Mouse (Mus musculus) lung, postnatal 0 days (tissue): ENCODE data around the gene Hoxd13. TPM values are rescaled to one million over a fixed set of nuclear protein-coding genes. Genes with fewer than 3 reads are reported as not detected.

ENCODE experiments used
- ATAC-seq: fragments of 200-750 bp; cut with Nextera tagmentation; 2 replicates; pipeline ENCODE4 v1.8.0; 2017; ENCODE audit warnings: moderate library complexity
- DNase-seq: peaks from one replicate; pipeline ENCODE4 v3.0.0-alpha.2; 2016; ENCODE audit warnings: low spot score
- H3K27ac ChIP-seq: fragments of 300-500 bp; sonication (generic); 2 replicates; pipeline ENCODE4 v1.5.1; 2014; ENCODE audit warnings: antibody characterized with exemption, mild to moderate bottlenecking, low read length, mixed read lengths
- H3K27me3 ChIP-seq: fragments of 300-500 bp; sonication (generic); replicated peaks from 2 replicates; pipeline ENCODE4 v1.6.1; 2014; ENCODE audit warnings: low read length, mixed read lengths; ENCODE audit not compliant: insufficient read depth
- H3K36me3 ChIP-seq: fragments of 300-500 bp; sonication (generic); 2 replicates; pipeline ENCODE4 v1.6.1; 2014; ENCODE audit warnings: low read length, mixed read lengths; ENCODE audit not compliant: insufficient read depth
- H3K4me1 ChIP-seq: fragments of 300-500 bp; sonication (generic); 2 replicates; pipeline ENCODE4 v1.6.1; 2014; ENCODE audit warnings: antibody characterized with exemption, low read depth, low read length, mixed read lengths; ENCODE audit not compliant: insufficient read depth
- H3K4me2 ChIP-seq: fragments of 300-500 bp; sonication (generic); replicated peaks from 2 replicates; pipeline ENCODE4 v1.6.1; 2014; ENCODE audit warnings: low read depth, mild to moderate bottlenecking, low read length, moderate library complexity, mixed read lengths
- H3K4me3 ChIP-seq: fragments of 300-500 bp; sonication (generic); 2 replicates; pipeline ENCODE4 v1.5.1; 2014; ENCODE audit warnings: low read depth, low read length
- H3K9ac ChIP-seq: fragments of 300-500 bp; sonication (generic); replicated peaks from 2 replicates; pipeline ENCODE4 v1.6.1; 2014; ENCODE audit warnings: low read depth, mild to moderate bottlenecking
- H3K9me3 ChIP-seq: fragments of 300-500 bp; sonication (generic); 2 replicates; pipeline ENCODE4 v1.6.1; 2016; ENCODE audit warnings: low read length, mixed read lengths
- CTCF ChIP-seq: IDR thresholded peaks from 2 replicates; pipeline ENCODE4 v1.5.1; 2016; ENCODE audit warnings: antibody characterized with exemption, mild to moderate bottlenecking
- EP300 ChIP-seq: IDR thresholded peaks from 2 replicates; pipeline ENCODE4 v1.6.1; 2016; ENCODE audit warnings: antibody characterized with exemption, mild to moderate bottlenecking, control low read depth
- WGBS: fragments of 180-500 bp; shearing (Covaris S2); extraction: QIAGEN DNeasy Blood & Tissue Kit; methylation state at CpG from one replicate; pipeline ENCODE4 v1.1.7; 2014; 5-methylcytosine and 5-hydroxymethylcytosine counted together
- polyA plus RNA-seq: library from polyadenylated mRNA; unstranded; fragments of >200 nt; fragmentation: Nextera tagmentation; extraction: Ambion mirVana; gene quantifications from 2 replicates; pipeline ENCODE4 v1.2.1, GENCODE M21; 2015

Hoxd13 gene
- polyA plus RNA-seq, 1 experiment from 2014 or later: not detected

DNA sequence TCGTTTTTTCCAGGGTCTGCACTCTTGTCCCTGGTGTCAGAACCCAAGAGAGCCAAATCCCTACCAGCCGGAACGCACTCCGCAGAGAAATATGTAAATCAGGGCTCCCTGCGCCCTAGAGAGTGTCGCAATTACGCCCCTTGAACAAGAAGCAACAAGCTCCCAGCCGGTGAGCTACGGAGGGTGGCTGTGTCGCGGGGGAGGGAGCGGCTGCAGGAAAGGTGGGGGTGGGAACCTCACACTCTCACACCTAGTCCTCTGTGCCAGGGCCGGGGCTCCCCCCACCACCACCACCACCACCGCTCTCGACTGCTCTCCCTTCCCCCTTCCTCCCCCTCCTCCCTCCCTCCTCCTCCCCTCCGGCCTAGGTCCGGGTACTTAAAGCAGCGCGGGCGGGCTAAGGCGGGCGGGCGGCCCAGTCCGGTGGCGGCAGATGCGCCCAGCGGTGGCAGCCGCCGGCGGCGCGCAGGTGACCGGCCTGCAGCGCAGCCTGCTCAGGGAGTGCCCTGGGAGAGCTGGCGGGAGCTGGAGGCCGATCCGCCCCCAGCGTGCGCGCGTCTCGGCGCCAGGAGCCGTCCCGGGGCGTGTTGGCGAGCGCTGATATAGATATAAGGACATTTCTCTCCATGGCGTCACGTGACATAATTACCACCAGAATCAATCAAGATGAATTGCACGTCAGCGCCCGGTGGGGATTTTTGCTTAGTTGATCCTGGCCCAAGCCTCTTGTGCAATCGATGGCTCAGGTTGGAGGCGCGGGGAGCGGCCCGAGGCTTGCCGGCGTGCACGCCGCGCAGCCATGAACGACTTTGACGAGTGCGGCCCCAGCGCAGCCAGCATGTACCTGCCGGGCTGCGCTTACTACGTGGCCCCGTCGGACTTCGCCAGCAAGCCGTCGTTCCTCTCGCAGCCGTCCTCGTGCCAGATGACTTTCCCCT, 13.8 kb downstream of the Hoxd13 start:
- peak; percentile 21; the same call in 1 of the 2 replicates for ATAC-seq
- DNase-seq: no peak
- Histone ChIP-seq H3K9ac (no peak overlapping the region), H3K27ac (no peak overlapping the region), H3K27me3 (peaks cover 88% of the 10 kb centered on the region), H3K4me1 (peaks cover 5% of the 10 kb centered on the region; the same call in 1 of the 2 replicates), H3K4me2 (peak overlapping the region; percentile 48), H3K9me3 (no peaks in the 10 kb centered on the region), H3K4me3 (peak overlapping the region; percentile 28; the same call in 1 of the 2 replicates), H3K36me3 (no peaks in the 10 kb centered on the region)
- WGBS: 4% methylated on average over 55 of the region's 78 CpGs
- no peak for TF ChIP-seq EP300
- TF ChIP-seq CTCF: no peak

DNA sequence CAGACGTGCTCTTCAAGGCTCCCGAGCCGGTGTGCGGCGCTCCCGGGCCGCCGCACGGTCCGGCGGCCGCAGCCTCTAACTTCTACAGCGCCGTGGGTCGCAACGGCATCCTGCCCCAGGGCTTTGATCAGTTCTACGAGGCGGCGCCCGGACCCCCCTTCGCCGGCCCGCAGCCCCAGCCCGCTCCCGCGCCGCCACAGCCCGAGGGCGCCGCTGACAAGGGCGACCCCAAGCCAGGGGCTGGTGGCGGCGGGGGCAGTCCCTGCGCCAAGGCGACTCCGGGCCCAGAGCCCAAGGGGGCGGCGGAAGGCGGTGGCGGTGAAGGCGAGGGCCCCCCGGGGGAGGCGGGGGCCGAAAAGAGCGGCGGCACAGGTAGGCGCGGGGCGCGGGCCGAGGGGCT, 14.7 kb downstream of the Hoxd13 start:
- Histone ChIP-seq H3K4me2 (peak overlapping the region; percentile 48), H3K9me3 (no peaks in the 10 kb centered on the region), H3K9ac (no peak overlapping the region), H3K36me3 (no peaks in the 10 kb centered on the region), H3K27me3 (peaks cover 90% of the 10 kb centered on the region), H3K4me1 (peaks cover 5% of the 10 kb centered on the region; the same call in 1 of the 2 replicates), H3K4me3 (peak overlapping the region; percentile 28), H3K27ac (no peak overlapping the region)
- ATAC-seq: no peak
- no peak for TF ChIP-seq EP300
- TF ChIP-seq CTCF: no peak
- under 1% methylated on average over 34 of the region's 51 CpGs for WGBS
- DNase-seq: no peak

DNA sequence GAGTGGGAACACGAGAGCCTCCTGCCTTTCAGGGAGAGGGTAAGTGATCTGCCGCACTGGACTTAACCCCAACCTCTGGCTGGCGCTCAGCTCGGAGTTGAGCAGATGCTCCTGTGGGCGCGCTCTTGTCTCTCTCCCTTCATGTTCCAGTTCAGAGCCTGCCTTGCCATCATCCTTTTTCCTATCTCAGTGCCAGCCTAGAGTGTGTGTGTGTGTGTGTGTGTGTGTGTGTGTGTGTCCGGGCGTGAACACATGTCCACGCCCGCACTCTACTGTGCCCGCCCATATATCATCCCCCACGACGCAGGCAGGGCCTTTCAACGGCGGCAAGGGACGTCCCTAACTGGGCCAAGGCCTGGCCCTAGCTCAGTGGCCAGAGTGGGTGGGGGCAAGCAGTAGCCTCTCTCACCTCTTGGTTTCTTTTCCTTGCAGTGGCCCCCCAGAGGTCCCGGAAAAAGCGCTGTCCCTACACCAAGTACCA, 15.4 kb downstream of the Hoxd13 start:
- TF ChIP-seq CTCF (no peak), EP300 (no peak)
- Histone ChIP-seq H3K4me1 (peaks cover 5% of the 10 kb centered on the region; the same call in 1 of the 2 replicates), H3K4me2 (no peak overlapping the region), H3K36me3 (no peaks in the 10 kb centered on the region), H3K9me3 (no peaks in the 10 kb centered on the region), H3K27ac (no peak overlapping the region), H3K9ac (no peak overlapping the region), H3K27me3 (peaks cover 91% of the 10 kb centered on the region), H3K4me3 (no peak overlapping the region)
- WGBS: 2% methylated on average over 18 of the region's 18 CpGs
- no peak for ATAC-seq
- DNase-seq: no peak

DNA sequence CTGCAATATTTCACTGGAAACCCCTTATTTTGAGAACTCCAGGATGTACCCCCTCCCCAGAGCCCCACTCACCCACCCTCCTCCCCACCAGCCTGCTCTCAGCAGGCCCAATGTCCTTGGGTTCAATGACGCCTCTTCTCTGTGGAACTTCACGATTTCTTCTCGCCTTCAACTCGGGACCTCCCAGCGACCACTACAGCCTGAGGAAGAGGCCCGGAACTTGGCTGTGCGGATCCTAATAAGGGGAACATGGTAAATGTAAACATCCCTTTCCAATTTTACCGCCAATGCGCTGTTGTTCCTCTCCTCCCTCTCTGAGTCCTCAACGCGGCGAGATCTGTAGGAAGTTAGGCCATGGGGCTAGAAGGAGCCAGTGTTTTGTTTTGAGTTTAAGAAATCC, 16.0 kb downstream of the Hoxd13 start:
- H3K4me3 ChIP-seq: no peak overlapping the region
- H3K9ac ChIP-seq: no peak overlapping the region
- no peak for ATAC-seq
- H3K9me3 ChIP-seq: no peaks in the 10 kb centered on the region
- H3K36me3 ChIP-seq: no peaks in the 10 kb centered on the region
- no peak overlapping the region for H3K27ac ChIP-seq
- no peak for DNase-seq
- TF ChIP-seq EP300 (no peak), CTCF (no peak)
- H3K4me1 ChIP-seq: peaks cover 5% of the 10 kb centered on the region; the same call in 1 of the 2 replicates
- WGBS: 1% methylated on average over 12 of the region's 12 CpGs
- no peak overlapping the region for H3K4me2 ChIP-seq
- H3K27me3 ChIP-seq: peaks cover 94% of the 10 kb centered on the region

DNA sequence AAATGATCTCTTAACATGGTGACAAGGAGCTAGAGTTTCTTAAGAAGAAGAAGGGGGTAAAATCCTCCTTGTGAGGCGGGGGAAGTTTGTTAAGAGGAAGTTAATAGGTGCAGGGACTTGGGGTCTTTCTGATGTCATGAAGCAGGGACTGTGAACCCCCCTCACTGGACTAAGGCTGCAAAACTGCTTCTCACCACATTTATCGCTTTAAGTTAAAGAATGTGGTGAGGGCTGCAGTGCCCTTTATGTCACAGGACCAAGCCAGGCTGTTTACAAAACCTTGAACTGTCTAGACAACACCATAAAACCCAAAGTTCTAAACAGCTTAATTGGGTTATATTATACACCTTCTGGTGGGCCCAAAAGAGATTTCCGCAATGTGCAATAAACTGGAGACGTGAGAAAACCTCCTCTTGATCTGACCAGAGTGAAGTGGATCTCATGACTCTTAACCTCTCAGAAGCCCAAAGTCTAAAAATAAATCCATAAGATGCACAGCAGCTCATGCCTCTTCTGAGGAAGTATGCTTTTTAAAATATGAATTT, 17.0 kb downstream of the Hoxd13 start:
- 15% methylated on average over 4 of the region's 4 CpGs for WGBS
- no peak for TF ChIP-seq EP300
- no peak overlapping the region for H3K9ac ChIP-seq

DNA sequence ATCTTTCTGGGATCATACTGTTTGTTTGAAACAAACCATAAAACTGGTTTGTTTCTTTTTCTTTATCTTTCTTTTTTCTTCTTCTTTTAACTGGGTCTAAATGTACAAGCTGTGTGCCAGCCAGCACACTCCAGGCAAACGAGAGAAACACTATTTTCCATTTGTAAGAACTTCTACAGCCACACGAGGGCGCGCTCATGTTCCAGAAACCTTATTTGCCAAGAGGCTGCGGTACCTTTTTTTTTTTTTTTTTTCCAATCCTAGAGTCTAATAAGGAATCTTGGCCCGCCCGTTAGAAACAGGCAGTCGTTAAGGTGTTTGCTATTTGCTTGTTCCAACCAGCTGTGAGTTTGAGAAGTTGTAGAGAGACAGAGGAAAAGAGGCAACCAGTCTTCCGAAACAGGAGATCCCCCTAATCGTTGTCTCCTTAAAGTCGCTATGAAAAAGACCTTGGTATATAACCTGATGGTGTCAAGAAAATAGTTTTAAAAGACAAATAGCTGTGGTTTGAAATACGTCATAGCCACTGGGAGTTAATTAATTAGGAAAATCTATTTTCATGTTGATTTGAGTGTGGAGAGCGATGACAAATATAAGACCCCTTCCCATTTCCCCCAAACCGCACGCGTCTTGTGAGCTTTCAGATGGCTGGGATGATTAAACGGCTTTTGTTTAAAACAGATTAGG, 18.3 kb downstream of the Hoxd13 start:
- 7% methylated on average over 17 of the region's 17 CpGs for WGBS
- H3K27ac ChIP-seq: no peak overlapping the region
- H3K4me1 ChIP-seq: peaks cover 5% of the 10 kb centered on the region; the same call in 1 of the 2 replicates

More for the DNA sequence above, 17.0 kb downstream of the Hoxd13 start:
- no peak overlapping the region for H3K27ac ChIP-seq
- peaks cover 5% of the 10 kb centered on the region; the same call in 1 of the 2 replicates for H3K4me1 ChIP-seq
- DNase-seq (no peak), ATAC-seq (no peak)
- no peak overlapping the region for H3K4me2 ChIP-seq
- no peaks in the 10 kb centered on the region for H3K9me3 ChIP-seq
- H3K36me3 ChIP-seq: no peaks in the 10 kb centered on the region
- H3K4me3 ChIP-seq: no peak overlapping the region
- peaks cover 94% of the 10 kb centered on the region for H3K27me3 ChIP-seq

More for the DNA sequence above, 18.3 kb downstream of the Hoxd13 start:
- TF ChIP-seq CTCF: peak; percentile 66
- no peak for TF ChIP-seq EP300
- DNase-seq: peak; percentile 69
- Histone ChIP-seq H3K9me3 (no peaks in the 10 kb centered on the region), H3K4me2 (no peak overlapping the region), H3K4me3 (no peak overlapping the region), H3K36me3 (no peaks in the 10 kb centered on the region), H3K9ac (no peak overlapping the region), H3K27me3 (peaks cover 92% of the 10 kb centered on the region)
- no peak for ATAC-seq
